Mouse (Mus musculus): ENCODE measurements around the gene Ripor3. TPM values are rescaled to one million over a fixed set of nuclear protein-coding genes. Genes with fewer than 3 reads are reported as not detected.

Ripor3 gene
- polyA plus RNA-seq, 1 experiment from 2014 or later: 1.6 TPM

Other genes starting within 250 kb of the Ripor3 start
- 35.3 and 43.9 TPM in 2 replicates for gene Ptpn1, start 78.6 kb downstream of the Ripor3 start, polyA plus RNA-seq (2015; fragmentation: Nextera tagmentation; extraction: Ambion mirVana)
- 2.2 and 2.9 TPM in 2 replicates for gene Pard6b, start 70.4 kb upstream of the Ripor3 start, polyA plus RNA-seq (2015; fragmentation: Nextera tagmentation; extraction: Ambion mirVana)
- 0.71 and 0.91 TPM in 2 replicates for gene Adnp, start 196.5 kb upstream of the Ripor3 start, polyA plus RNA-seq (2015; fragmentation: Nextera tagmentation; extraction: Ambion mirVana)
- gene Gm20716, start 219.7 kb upstream of the Ripor3 start, polyA plus RNA-seq (2015; fragmentation: Nextera tagmentation; extraction: Ambion mirVana): 4.4 and 5.0 TPM in 2 replicates
- 101 and 106 TPM in 2 replicates for gene Dpm1, start 220.0 kb upstream of the Ripor3 start, polyA plus RNA-seq (2015; fragmentation: Nextera tagmentation; extraction: Ambion mirVana)
- gene Mocs3, start 220.0 kb upstream of the Ripor3 start, polyA plus RNA-seq (2015; fragmentation: Nextera tagmentation; extraction: Ambion mirVana): 3.4 and 3.9 TPM in 2 replicates